Mouse (Mus musculus) gastrocnemius, adult 2 months (tissue): Measurements from ENCODE around the gene Psmb9. TPM values are rescaled to one million over a fixed set of nuclear protein-coding genes. Genes with fewer than 3 reads are reported as not detected.

ENCODE experiments used
- DNase-seq: peaks from one replicate; pipeline ENCODE4 v3.0.0; 2022
- H3K27ac ChIP-seq: fragments of 200-600 bp; 2 replicates; pipeline ENCODE4 v1.8.1; 2022; ENCODE audit warnings: mild to moderate bottlenecking
- H3K4me3 ChIP-seq: fragments of 200-600 bp; 2 replicates; pipeline ENCODE4 v1.8.1; 2022; ENCODE audit warnings: mild to moderate bottlenecking, moderate library complexity
- CTCF ChIP-seq: fragments of 200-600 bp; IDR thresholded peaks from 2 replicates; pipeline ENCODE4 v1.8.1; 2022; ENCODE audit warnings: antibody characterized with exemption, mild to moderate bottlenecking, moderate library complexity
- intact Hi-C: fragments of 180-260 bp; cut with DNase I; formaldehyde crosslinking; loops from one replicate; pipeline ENCODE4 v1.15.1; 2025
- total RNA-seq, 2 experiments: library from RNA; stranded (reverse); gene quantifications; 2 replicates each; pipeline ENCODE4 v1.2.3; 2021

Gene Psmb9
- total RNA-seq, 2 experiments from 2014 or later, result 1.4 to 1.7 TPM

GRCm38 (mm10) chr17:34204303-34205010, 16.9 kb upstream of the Psmb9 start:
- intact Hi-C loops, result loop anchor here (2.0 kb wide), 1 partner anchor 34 kb away; no protein-coding TSS in a partner anchor
- peak; percentile 93 for DNase-seq
- TF ChIP-seq CTCF, result peak; percentile 98
- Histone ChIP-seq H3K27ac (peak overlapping the region; percentile 93), H3K4me3 (peak overlapping the region; percentile 99)

GRCm38 (mm10) chr17:34203444-34203843, 15.9 kb upstream of the Psmb9 start, which contains the start of gene Tap2:
Tap2 (plus strand) TSS chr17:34203527.
- intact Hi-C loops, result no loop called here
- Histone ChIP-seq H3K27ac (peak within 1 kb of the TSS; percentile 93), H3K4me3 (peak within 1 kb of the TSS; percentile 99)
- no peak for DNase-seq
- TF ChIP-seq CTCF, result no peak

- intact Hi-C loops, result no loop called here
- DNase-seq, result no peak
- no peak for TF ChIP-seq CTCF
- H3K4me3 ChIP-seq, result no peak overlapping the region
- no peak overlapping the region for H3K27ac ChIP-seq
Measured at GRCm38 (mm10) chr17:34202760-34203442, 15.3 kb upstream of the Psmb9 start.

GRCm38 (mm10) chr17:34201506-34202055, 14.0 kb upstream of the Psmb9 start:
- TF ChIP-seq CTCF, result no peak
- Histone ChIP-seq H3K27ac (no peak overlapping the region), H3K4me3 (no peak overlapping the region)
- intact Hi-C loops, result no loop called here
- DNase-seq, result no peak

GRCm38 (mm10) chr17:34200772-34201505, 13.4 kb upstream of the Psmb9 start:
- Histone ChIP-seq H3K4me3 (no peak overlapping the region), H3K27ac (no peak overlapping the region)
- intact Hi-C loops, result no loop called here
- TF ChIP-seq CTCF, result no peak
- DNase-seq, result no peak

- intact Hi-C loops, result no loop called here
- DNase-seq, result no peak
- no peak overlapping the region for H3K27ac ChIP-seq
- no peak overlapping the region for H3K4me3 ChIP-seq
- no peak for TF ChIP-seq CTCF
Measured at GRCm38 (mm10) chr17:34200047-34200446, 12.5 kb upstream of the Psmb9 start.

- intact Hi-C loops, result no loop called here
- H3K27ac ChIP-seq, result no peak overlapping the region
- TF ChIP-seq CTCF, result no peak
- DNase-seq, result no peak
- H3K4me3 ChIP-seq, result peak overlapping the region; percentile 87
Measured at GRCm38 (mm10) chr17:34199050-34199619, 11.6 kb upstream of the Psmb9 start.

GRCm38 (mm10) chr17:34198521-34198912, 11.0 kb upstream of the Psmb9 start:
- peak overlapping the region; percentile 87 for H3K4me3 ChIP-seq
- peak overlapping the region; percentile 82 for H3K27ac ChIP-seq
- no peak for DNase-seq
- no peak for TF ChIP-seq CTCF
- intact Hi-C loops, result no loop called here

GRCm38 (mm10) chr17:34197904-34198520, 10.4 kb upstream of the Psmb9 start:
- intact Hi-C loops, result no loop called here

GRCm38 (mm10) chr17:34196941-34197894, 9.7 kb upstream of the Psmb9 start, which contains the start of gene Psmb8:
Psmb8 (plus strand) TSS chr17:34197721.
- Histone ChIP-seq H3K4me3 (peak within 1 kb of the TSS; percentile 87), H3K27ac (peak within 1 kb of the TSS; percentile 82)
- TF ChIP-seq CTCF, result no peak
- intact Hi-C loops, result no loop called here
- DNase-seq, result peak; percentile 92

More at GRCm38 (mm10) chr17:34197904-34198520, 10.4 kb upstream of the Psmb9 start:
- Histone ChIP-seq H3K4me3 (peak overlapping the region; percentile 87), H3K27ac (peak overlapping the region; percentile 82)
- DNase-seq, result peak; percentile 57
- no peak for TF ChIP-seq CTCF

- no peak for TF ChIP-seq CTCF
- Histone ChIP-seq H3K27ac (no peak overlapping the region), H3K4me3 (no peak overlapping the region)
- no peak for DNase-seq
- intact Hi-C loops, result no loop called here
Measured at GRCm38 (mm10) chr17:34196491-34196890, 8.9 kb upstream of the Psmb9 start.
